Mouse (Mus musculus): ENCODE data around the gene Haao. TPM values are rescaled to one million over a fixed set of nuclear protein-coding genes. Genes with fewer than 3 reads are reported as not detected.

Gene Haao
- total and polyA plus RNA-seq, 3 experiments: 0.05 to 4.8 (median 1.5) TPM

DNA sequence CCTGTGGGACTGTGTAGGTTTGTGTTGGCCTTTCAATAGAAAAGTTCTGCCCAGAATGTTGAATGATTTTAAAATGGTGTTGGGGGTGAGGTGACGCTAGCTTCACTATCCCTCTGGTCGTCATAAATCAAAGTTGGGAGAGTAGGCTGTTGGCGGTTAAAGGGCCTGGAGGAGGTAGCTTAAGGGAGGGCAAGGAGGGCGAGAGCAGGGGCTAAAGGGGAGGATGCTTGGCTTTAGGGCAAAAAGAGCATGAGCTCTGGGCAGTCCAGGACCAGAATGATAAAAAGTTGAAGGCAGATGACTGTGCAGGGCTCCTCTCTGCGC lies 42.6 kb upstream of the Haao start:
- TF ChIP-seq GATA1 (IDR thresholded peaks at IDR 0.05; ENCODE audit: borderline replicate concordance, low read length): no peak
- TF ChIP-seq POLR2AphosphoS5 (IDR thresholded peaks at IDR 0.05; ENCODE audit: insufficient replicate concordance, low read depth, low read length): no peak
- TF ChIP-seq CTCF (IDR thresholded peaks at IDR 0.05; ENCODE audit: low read depth, low read length): no peak
- no peak for TF ChIP-seq GATA2 (IDR thresholded peaks at IDR 0.05; ENCODE audit: borderline replicate concordance, low read depth, low read length)
- TF ChIP-seq TAL1 (conservative IDR thresholded peaks at IDR 0.05; ENCODE audit: low read depth, low read length): no peak
- DNase-seq (ENCODE audit: low spot score) (no peak), ATAC-seq (ENCODE audit: extremely low read depth, insufficient number of reproducible peaks, low FRiP score, poor library complexity, severe bottlenecking) (no peak)
- H3K27me3 ChIP-seq (ENCODE audit: insufficient read depth, low read length): peaks cover 54% of the 10 kb centered on the region
- no peak overlapping the region for H3K4me3 ChIP-seq (ENCODE audit: low read depth, low read length)
- H3K9me3 ChIP-seq (replicated peaks): no peaks in the 10 kb centered on the region
- no peaks in the 10 kb centered on the region for H3K36me3 ChIP-seq (replicated peaks)
- H3K4me1 ChIP-seq (ENCODE audit: insufficient read depth, low read depth, low read length): peaks cover 4% of the 10 kb centered on the region; the same call in 1 of the 2 replicates

DNA sequence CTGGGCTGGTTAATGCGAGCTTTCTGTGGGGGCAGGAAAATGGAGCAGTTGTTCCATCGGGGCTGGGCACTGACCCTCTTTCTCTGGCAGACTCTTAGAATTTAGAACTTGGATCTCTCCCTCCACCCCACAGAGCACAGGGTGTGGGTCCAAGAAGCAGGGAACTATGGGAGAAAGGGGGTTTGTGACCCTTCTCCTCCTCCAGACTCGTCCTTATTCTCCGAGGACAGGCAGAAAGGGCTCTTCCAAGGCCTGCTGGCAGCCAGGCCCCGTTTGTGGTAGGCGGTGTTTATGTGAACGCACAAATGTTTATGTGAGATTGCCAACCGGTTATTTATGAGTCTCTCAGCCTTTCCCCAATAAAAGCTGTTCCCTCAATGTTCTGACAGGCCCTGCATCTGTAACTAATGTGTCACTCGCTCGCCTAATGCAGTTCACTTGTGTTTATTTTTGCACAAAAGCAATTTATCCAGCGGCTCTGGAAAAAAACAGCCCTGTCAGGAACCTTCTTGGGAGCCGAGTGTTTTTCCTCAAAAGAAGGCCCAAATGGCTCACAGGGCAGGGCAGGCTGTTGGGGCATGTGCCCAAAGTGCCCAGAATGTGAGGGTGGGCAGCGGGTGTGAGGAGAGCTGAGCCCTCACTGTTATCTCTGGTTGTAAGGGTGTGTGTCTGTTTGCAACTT lies 42.1 kb upstream of the Haao start:
- DNase-seq (ENCODE audit: low spot score) (no peak), ATAC-seq (ENCODE audit: extremely low read depth, insufficient number of reproducible peaks, low FRiP score, poor library complexity, severe bottlenecking) (no peak)
- peaks cover 3% of the 10 kb centered on the region; the same call in 1 of the 2 replicates for H3K4me1 ChIP-seq (ENCODE audit: insufficient read depth, low read depth, low read length)
- H3K36me3 ChIP-seq (replicated peaks): no peaks in the 10 kb centered on the region
- no peaks in the 10 kb centered on the region for H3K9me3 ChIP-seq (replicated peaks)
- H3K27me3 ChIP-seq (ENCODE audit: insufficient read depth, low read length): peaks cover 52% of the 10 kb centered on the region
- H3K4me3 ChIP-seq (ENCODE audit: low read depth, low read length): no peak overlapping the region
- no peak for TF ChIP-seq CTCF (IDR thresholded peaks at IDR 0.05; ENCODE audit: low read depth, low read length)

DNA sequence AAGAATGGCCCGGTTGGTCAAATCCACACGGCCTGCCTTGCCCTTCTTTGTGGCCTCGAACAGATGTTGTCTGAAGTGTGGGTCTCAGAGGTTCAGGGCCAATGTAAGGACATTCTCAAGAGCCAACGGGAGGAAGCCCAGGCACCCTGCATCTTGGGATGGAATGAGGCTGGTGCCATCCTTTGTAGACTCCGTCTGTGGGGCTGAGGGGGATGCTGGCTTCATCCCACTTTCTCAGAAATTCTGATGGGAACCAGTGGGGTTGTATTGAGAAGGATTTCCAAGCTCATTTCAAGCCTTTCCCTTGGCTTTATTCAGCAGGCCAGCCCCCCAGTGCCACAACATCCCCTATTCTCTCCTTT lies 41.5 kb upstream of the Haao start:
- no peak for DNase-seq (ENCODE audit: low spot score)

DNA sequence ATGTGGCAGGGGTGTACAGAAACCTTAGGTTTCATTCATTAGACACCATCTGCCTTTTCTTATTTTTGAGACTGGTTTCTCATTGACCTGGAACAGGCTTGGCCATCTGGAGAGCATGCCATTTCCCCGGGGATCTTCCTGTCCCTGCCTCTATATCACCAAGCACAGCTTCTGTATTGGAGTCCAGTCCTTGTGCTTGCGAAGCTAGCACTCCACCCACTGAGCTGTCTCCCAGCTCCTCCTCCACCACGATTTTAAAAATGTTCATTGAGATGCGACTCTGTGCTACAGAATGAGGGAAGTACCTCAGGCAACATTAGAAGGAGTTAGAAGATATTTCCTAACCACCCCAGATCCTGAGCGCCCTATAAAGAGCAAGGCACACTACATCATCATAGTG lies 39.5 kb upstream of the Haao start:
- ATAC-seq (ENCODE audit: extremely low read depth, insufficient number of reproducible peaks, low FRiP score, poor library complexity, severe bottlenecking) (no peak), DNase-seq (ENCODE audit: low spot score) (no peak)
- H3K36me3 ChIP-seq (replicated peaks): no peaks in the 10 kb centered on the region
- H3K27me3 ChIP-seq (ENCODE audit: insufficient read depth, low read length): peaks cover 53% of the 10 kb centered on the region
- H3K9me3 ChIP-seq (replicated peaks): no peaks in the 10 kb centered on the region
- peaks cover 3% of the 10 kb centered on the region; the same call in 1 of the 2 replicates for H3K4me1 ChIP-seq (ENCODE audit: insufficient read depth, low read depth, low read length)
- no peak overlapping the region for H3K4me3 ChIP-seq (ENCODE audit: low read depth, low read length)
- TF ChIP-seq POLR2AphosphoS5 (IDR thresholded peaks at IDR 0.05; ENCODE audit: insufficient replicate concordance, low read depth, low read length) (no peak), GATA1 (IDR thresholded peaks at IDR 0.05; ENCODE audit: borderline replicate concordance, low read length) (no peak)

More for the DNA sequence above, 41.5 kb upstream of the Haao start:
- Histone ChIP-seq H3K4me1 (ENCODE audit: insufficient read depth, low read depth, low read length) (peaks cover 3% of the 10 kb centered on the region; the same call in 1 of the 2 replicates), H3K36me3 (replicated peaks) (no peaks in the 10 kb centered on the region), H3K4me3 (ENCODE audit: low read depth, low read length) (no peak overlapping the region), H3K27me3 (ENCODE audit: insufficient read depth, low read length) (peaks cover 57% of the 10 kb centered on the region), H3K9me3 (replicated peaks) (no peaks in the 10 kb centered on the region)
- TF ChIP-seq GATA2 (IDR thresholded peaks at IDR 0.05; ENCODE audit: borderline replicate concordance, low read depth, low read length) (no peak), POLR2AphosphoS5 (IDR thresholded peaks at IDR 0.05; ENCODE audit: insufficient replicate concordance, low read depth, low read length) (no peak), TAL1 (conservative IDR thresholded peaks at IDR 0.05; ENCODE audit: low read depth, low read length) (no peak), CTCF (IDR thresholded peaks at IDR 0.05; ENCODE audit: low read depth, low read length) (no peak), GATA1 (IDR thresholded peaks at IDR 0.05; ENCODE audit: borderline replicate concordance, low read length) (no peak)
- ATAC-seq (ENCODE audit: extremely low read depth, insufficient number of reproducible peaks, low FRiP score, poor library complexity, severe bottlenecking): no peak

DNA sequence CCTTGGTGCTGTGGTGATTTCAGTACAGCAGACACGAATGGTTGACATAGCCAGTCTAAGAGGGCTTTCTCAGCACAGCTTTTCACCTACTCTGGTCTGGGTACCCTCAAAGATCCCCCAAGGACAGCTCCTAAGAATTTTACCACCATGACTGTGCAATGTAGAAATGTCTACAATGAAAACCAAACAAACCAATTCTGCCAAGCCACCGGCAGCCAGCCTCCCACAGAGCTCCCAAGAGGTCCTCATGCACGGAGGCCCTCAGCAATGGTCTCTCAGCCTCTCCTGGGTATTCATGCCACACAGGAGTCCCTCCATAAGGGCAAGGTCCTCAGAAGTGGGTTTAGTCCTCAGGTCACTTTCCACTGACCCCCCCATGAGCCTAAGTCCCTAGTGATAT lies 38.6 kb upstream of the Haao start:
- no peak for TF ChIP-seq POLR2AphosphoS5 (IDR thresholded peaks at IDR 0.05; ENCODE audit: insufficient replicate concordance, low read depth, low read length)
- TF ChIP-seq GATA1 (IDR thresholded peaks at IDR 0.05; ENCODE audit: borderline replicate concordance, low read length): no peak
- TF ChIP-seq GATA2 (IDR thresholded peaks at IDR 0.05; ENCODE audit: borderline replicate concordance, low read depth, low read length): no peak
- TF ChIP-seq CTCF (IDR thresholded peaks at IDR 0.05; ENCODE audit: low read depth, low read length): no peak
- no peak for TF ChIP-seq TAL1 (conservative IDR thresholded peaks at IDR 0.05; ENCODE audit: low read depth, low read length)
- Histone ChIP-seq H3K36me3 (replicated peaks) (no peaks in the 10 kb centered on the region), H3K4me1 (ENCODE audit: insufficient read depth, low read depth, low read length) (peaks cover 3% of the 10 kb centered on the region; the same call in 1 of the 2 replicates), H3K9me3 (replicated peaks) (no peaks in the 10 kb centered on the region), H3K27me3 (ENCODE audit: insufficient read depth, low read length) (peaks cover 49% of the 10 kb centered on the region), H3K4me3 (ENCODE audit: low read depth, low read length) (no peak overlapping the region)
- ATAC-seq (ENCODE audit: extremely low read depth, insufficient number of reproducible peaks, low FRiP score, poor library complexity, severe bottlenecking) (no peak), DNase-seq (ENCODE audit: low spot score) (no peak)

DNA sequence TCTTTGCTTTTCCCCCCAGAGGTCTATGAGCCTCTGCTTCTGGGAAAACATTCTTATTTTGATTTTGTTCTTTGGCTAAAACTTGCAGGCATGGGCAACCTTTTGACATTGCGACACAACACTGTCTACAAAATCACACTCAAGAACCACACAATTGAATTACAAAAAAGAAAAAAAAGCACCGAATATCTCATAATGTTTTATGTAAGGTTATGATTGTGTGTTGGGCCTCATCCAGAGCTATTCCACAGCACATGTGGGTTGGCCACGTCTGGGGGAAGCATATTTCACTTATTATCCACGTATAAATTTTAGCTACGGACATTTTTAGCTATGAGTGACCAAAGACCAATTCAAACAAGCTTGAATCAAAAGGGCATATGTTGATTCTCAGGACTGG lies 38.0 kb upstream of the Haao start:
- Histone ChIP-seq H3K36me3 (replicated peaks) (no peaks in the 10 kb centered on the region), H3K9me3 (replicated peaks) (no peaks in the 10 kb centered on the region), H3K4me3 (ENCODE audit: low read depth, low read length) (no peak overlapping the region), H3K4me1 (ENCODE audit: insufficient read depth, low read depth, low read length) (peaks cover 3% of the 10 kb centered on the region; the same call in 1 of the 2 replicates), H3K27me3 (ENCODE audit: insufficient read depth, low read length) (peaks cover 43% of the 10 kb centered on the region)
- DNase-seq (ENCODE audit: low spot score): no peak
- ATAC-seq (ENCODE audit: extremely low read depth, insufficient number of reproducible peaks, low FRiP score, poor library complexity, severe bottlenecking): no peak
- TF ChIP-seq GATA1 (IDR thresholded peaks at IDR 0.05; ENCODE audit: borderline replicate concordance, low read length) (no peak), POLR2AphosphoS5 (IDR thresholded peaks at IDR 0.05; ENCODE audit: insufficient replicate concordance, low read depth, low read length) (no peak), CTCF (IDR thresholded peaks at IDR 0.05; ENCODE audit: low read depth, low read length) (no peak), GATA2 (IDR thresholded peaks at IDR 0.05; ENCODE audit: borderline replicate concordance, low read depth, low read length) (no peak), TAL1 (conservative IDR thresholded peaks at IDR 0.05; ENCODE audit: low read depth, low read length) (no peak)

Measured in G1E (cell line).